Mouse (Mus musculus) kidney, embryonic 16.5 days (tissue): Measurements from ENCODE around the gene Grap. TPM values are rescaled to one million over a fixed set of nuclear protein-coding genes. Genes with fewer than 3 reads are reported as not detected.
"Not testable (repeated sequence)": the region's sequence is repeated elsewhere in the genome, so short reads cannot be mapped to it uniquely, and the experiment has no call there.

Source experiments
- ATAC-seq: fragments of 200-750 bp; cut with Nextera tagmentation; 2 replicates; pipeline ENCODE4 v1.8.0; 2017; ENCODE audit warnings: moderate TSS enrichment; ENCODE audit not compliant: low FRiP score, low TSS enrichment
- H3K27ac ChIP-seq: fragments of 300-500 bp; sonication (generic); 2 replicates; pipeline ENCODE4 v1.5.1; 2014; ENCODE audit warnings: low read length
- H3K27me3 ChIP-seq: fragments of 300-500 bp; sonication (generic); 2 replicates; pipeline ENCODE4 v1.6.1; 2014; ENCODE audit warnings: low read length, control low read depth, mixed read lengths; ENCODE audit not compliant: insufficient read depth
- H3K36me3 ChIP-seq: fragments of 300-500 bp; sonication (generic); 2 replicates; pipeline ENCODE4 v1.6.1; 2014; ENCODE audit warnings: low read length, control low read depth, mixed read lengths; ENCODE audit not compliant: insufficient read depth
- H3K4me1 ChIP-seq: fragments of 300-500 bp; sonication (generic); 2 replicates; pipeline ENCODE4 v1.6.1; 2014; ENCODE audit warnings: low read length, control low read depth, mixed read lengths; ENCODE audit not compliant: insufficient read depth
- H3K4me2 ChIP-seq: fragments of 300-500 bp; sonication (generic); replicated peaks from 2 replicates; pipeline ENCODE4 v1.6.1; 2014; ENCODE audit warnings: low read depth, low read length
- H3K4me3 ChIP-seq: fragments of 300-500 bp; sonication (generic); 2 replicates; pipeline ENCODE4 v1.5.1; 2014; ENCODE audit warnings: mild to moderate bottlenecking, low read length
- H3K9ac ChIP-seq: fragments of 300-500 bp; sonication (generic); replicated peaks from 2 replicates; pipeline ENCODE4 v1.6.1; 2014; ENCODE audit warnings: low read length
- H3K9me3 ChIP-seq: fragments of 300-500 bp; sonication (generic); 2 replicates; pipeline ENCODE4 v1.6.1; 2016; ENCODE audit warnings: low read length, control low read depth
- WGBS: fragments of 180-500 bp; shearing (Covaris S2); extraction: QIAGEN DNeasy Blood & Tissue Kit; methylation state at CpG from one replicate; pipeline ENCODE4 v1.1.7; 2014; 5-methylcytosine and 5-hydroxymethylcytosine counted together
- polyA plus RNA-seq: library from polyadenylated mRNA; unstranded; fragments of >200 nt; fragmentation: Nextera tagmentation; extraction: Ambion mirVana; gene quantifications from 2 replicates; pipeline ENCODE4 v1.2.1, GENCODE M21; 2015

Grap gene
- polyA plus RNA-seq, 1 experiment from 2014 or later, result 16.3 TPM

GRCm38 (mm10) chr11:61618571-61618970, 34.5 kb upstream of the Grap start:
- peaks cover 14% of the 10 kb centered on the region for H3K4me1 ChIP-seq
- no peak overlapping the region for H3K9ac ChIP-seq
- H3K4me3 ChIP-seq, result no peak overlapping the region
- ATAC-seq, result no peak
- WGBS, result 87% methylated on average over 8 of the region's 8 CpGs
- no peak overlapping the region for H3K27ac ChIP-seq
- H3K36me3 ChIP-seq, result no peaks in the 10 kb centered on the region
- no peaks in the 10 kb centered on the region for H3K27me3 ChIP-seq
- H3K9me3 ChIP-seq, result peaks cover 4% of the 10 kb centered on the region; the same call in 1 of the 2 replicates
- no peak overlapping the region for H3K4me2 ChIP-seq

GRCm38 (mm10) chr11:61619356-61619755, 33.7 kb upstream of the Grap start:
- Histone ChIP-seq H3K27ac (peak overlapping the region; percentile 5; the same call in 1 of the 2 replicates), H3K9me3 (peaks cover 4% of the 10 kb centered on the region; the same call in 1 of the 2 replicates), H3K36me3 (no peaks in the 10 kb centered on the region), H3K4me2 (peak overlapping the region; percentile 79), H3K4me1 (peaks cover 14% of the 10 kb centered on the region), H3K9ac (peak overlapping the region; percentile 63; the same call in 1 of the 2 replicates), H3K27me3 (no peaks in the 10 kb centered on the region), H3K4me3 (peak overlapping the region; percentile 49)
- WGBS, result 7% methylated on average over 6 of the region's 6 CpGs
- no peak for ATAC-seq

- peak; percentile 78 for ATAC-seq
- H3K4me2 ChIP-seq, result peak overlapping the region; percentile 79
- WGBS, result under 1% methylated on average over 17 of the region's 17 CpGs
- peaks cover 14% of the 10 kb centered on the region for H3K4me1 ChIP-seq
- H3K9ac ChIP-seq, result peak overlapping the region; percentile 63
- H3K36me3 ChIP-seq, result no peaks in the 10 kb centered on the region
- H3K27me3 ChIP-seq, result no peaks in the 10 kb centered on the region
- peaks cover 4% of the 10 kb centered on the region; the same call in 1 of the 2 replicates for H3K9me3 ChIP-seq
- H3K27ac ChIP-seq, result peak overlapping the region; percentile 66; the same call in 1 of the 2 replicates
- peak overlapping the region; percentile 49 for H3K4me3 ChIP-seq
Measured at GRCm38 (mm10) chr11:61619791-61620241, 33.2 kb upstream of the Grap start.

GRCm38 (mm10) chr11:61620254-61620670, 32.8 kb upstream of the Grap start:
- Histone ChIP-seq H3K27me3 (no peaks in the 10 kb centered on the region), H3K4me3 (peak overlapping the region; percentile 49), H3K36me3 (no peaks in the 10 kb centered on the region), H3K9me3 (peaks cover 4% of the 10 kb centered on the region; the same call in 1 of the 2 replicates), H3K27ac (peak overlapping the region; percentile 66; the same call in 1 of the 2 replicates), H3K4me2 (peak overlapping the region; percentile 79), H3K4me1 (peaks cover 11% of the 10 kb centered on the region), H3K9ac (peak overlapping the region; percentile 63)
- ATAC-seq, result peak; percentile 83
- under 1% methylated on average over 17 of the region's 17 CpGs for WGBS

DNA sequence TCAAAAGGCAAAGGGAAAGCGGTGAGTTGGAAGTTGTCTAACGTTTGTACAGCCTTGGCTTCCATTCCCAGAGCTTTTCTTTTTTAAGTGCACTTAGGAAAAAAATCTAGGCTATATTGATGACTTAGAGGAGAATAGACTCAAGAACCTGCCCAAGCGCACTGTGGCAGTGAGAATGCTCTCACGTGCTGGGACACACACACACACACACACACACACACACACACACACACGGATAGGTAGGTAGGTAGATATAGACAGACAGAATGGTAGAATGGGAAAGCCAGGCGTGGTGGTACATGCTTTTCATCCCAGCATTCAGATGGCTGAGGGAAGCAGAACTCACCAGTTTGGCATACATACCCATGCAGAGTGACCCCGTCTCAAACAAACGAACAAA, 32.3 kb upstream of the Grap start:
- peak overlapping the region; percentile 79 for H3K4me2 ChIP-seq
- H3K27me3 ChIP-seq, result no peaks in the 10 kb centered on the region
- peak overlapping the region; percentile 49 for H3K4me3 ChIP-seq
- H3K9ac ChIP-seq, result peak overlapping the region; percentile 63
- H3K27ac ChIP-seq, result no peak overlapping the region
- H3K9me3 ChIP-seq, result peaks cover 4% of the 10 kb centered on the region; the same call in 1 of the 2 replicates
- no peak for ATAC-seq
- peaks cover 6% of the 10 kb centered on the region for H3K4me1 ChIP-seq
- no peaks in the 10 kb centered on the region for H3K36me3 ChIP-seq
- WGBS, result 66% methylated on average over 8 of the region's 8 CpGs

GRCm38 (mm10) chr11:61625136-61625535, 27.9 kb upstream of the Grap start:
- no peaks in the 10 kb centered on the region for H3K36me3 ChIP-seq
- 81% methylated on average over 7 of the region's 7 CpGs for WGBS
- H3K4me1 ChIP-seq, result no peaks in the 10 kb centered on the region
- H3K27ac ChIP-seq, result no peak overlapping the region
- peaks cover 8% of the 10 kb centered on the region for H3K9me3 ChIP-seq
- no peak overlapping the region for H3K4me2 ChIP-seq
- no peaks in the 10 kb centered on the region for H3K27me3 ChIP-seq
- no peak overlapping the region for H3K9ac ChIP-seq
- no peak for ATAC-seq
- no peak overlapping the region for H3K4me3 ChIP-seq

DNA sequence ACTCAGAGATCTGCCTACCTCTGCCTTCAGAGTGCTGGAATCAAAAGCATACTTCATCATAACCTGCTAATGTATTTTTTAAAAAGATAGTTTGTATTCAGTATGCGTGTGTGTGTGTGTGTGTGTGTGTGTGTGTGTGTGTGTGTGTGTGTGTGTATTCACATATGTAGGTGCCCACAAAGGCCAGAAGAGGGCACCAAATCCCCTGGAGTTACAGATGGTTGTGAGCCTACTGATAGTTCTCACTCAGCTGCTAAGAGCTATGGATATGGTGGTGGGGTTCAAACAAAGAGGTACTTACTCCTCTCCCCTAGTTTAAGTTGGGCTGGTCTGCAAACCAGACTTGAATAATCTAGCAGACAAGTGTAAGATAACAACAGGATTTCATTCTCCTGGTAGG, 26.6 kb upstream of the Grap start:
- H3K4me2 ChIP-seq, result no peak overlapping the region
- H3K27me3 ChIP-seq, result no peaks in the 10 kb centered on the region
- H3K36me3 ChIP-seq, result no peaks in the 10 kb centered on the region
- H3K9me3 ChIP-seq, result peaks cover 9% of the 10 kb centered on the region
- WGBS, result 69% methylated on average over 1 of the region's 1 CpGs
- H3K4me1 ChIP-seq, result no peaks in the 10 kb centered on the region
- no peak for ATAC-seq
- H3K27ac ChIP-seq, result no peak overlapping the region
- H3K9ac ChIP-seq, result no peak overlapping the region
- H3K4me3 ChIP-seq, result no peak overlapping the region

DNA sequence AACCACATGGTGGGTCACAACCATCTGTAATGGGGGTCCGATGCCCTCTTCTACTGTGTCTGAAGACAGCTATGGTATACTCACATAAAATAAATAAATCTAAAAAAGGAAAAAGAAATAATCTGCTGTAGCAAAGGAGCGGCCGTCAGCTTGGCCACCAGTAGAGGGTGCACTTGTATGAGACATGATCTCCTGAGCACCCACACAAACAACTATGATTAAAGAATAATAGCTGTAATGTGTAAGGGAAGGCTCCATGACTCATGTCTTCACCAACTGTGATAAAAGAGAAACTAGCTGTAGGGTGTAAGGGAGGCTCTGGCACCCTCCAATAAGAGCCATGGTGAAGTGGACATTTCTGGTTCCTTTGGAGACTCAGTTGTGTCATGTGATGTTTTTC, 23.4 kb upstream of the Grap start:
- 52% methylated on average over 3 of the region's 3 CpGs for WGBS
- no peaks in the 10 kb centered on the region for H3K36me3 ChIP-seq
- H3K4me1 ChIP-seq, result no peaks in the 10 kb centered on the region
- no peak overlapping the region for H3K4me3 ChIP-seq
- no peak overlapping the region for H3K4me2 ChIP-seq
- H3K9ac ChIP-seq, result no peak overlapping the region
- peaks cover 5% of the 10 kb centered on the region; the same call in 1 of the 2 replicates for H3K9me3 ChIP-seq
- no peaks in the 10 kb centered on the region for H3K27me3 ChIP-seq
- no peak overlapping the region for H3K27ac ChIP-seq
- no peak for ATAC-seq

DNA sequence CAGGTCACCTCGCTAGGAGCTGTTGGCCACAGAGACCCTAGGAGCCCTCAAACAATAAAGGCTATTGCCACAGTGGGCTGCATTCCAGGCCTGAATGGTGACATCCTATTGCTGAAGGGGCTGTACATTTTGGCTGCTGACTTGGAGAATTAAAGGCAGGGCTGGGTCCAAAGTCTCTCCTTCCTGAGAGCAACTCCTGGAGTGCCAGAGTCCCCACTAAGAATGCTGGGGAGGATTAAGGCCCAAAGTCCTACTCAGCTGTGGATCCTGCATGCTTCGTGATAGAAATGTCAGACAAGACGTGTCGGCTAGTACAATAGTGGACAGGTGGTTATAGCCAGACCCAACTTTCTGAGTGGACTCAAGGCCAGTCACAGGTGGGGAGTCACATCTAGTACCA, 16.8 kb upstream of the Grap start:
- H3K9ac ChIP-seq, H3K27me3 ChIP-seq, H3K36me3 ChIP-seq, H3K4me1 ChIP-seq, H3K27ac ChIP-seq, ATAC-seq, H3K4me3 ChIP-seq, H3K9me3 ChIP-seq, H3K4me2 ChIP-seq: not testable (repeated sequence)
- 89% methylated on average over 3 of the region's 4 CpGs for WGBS

DNA sequence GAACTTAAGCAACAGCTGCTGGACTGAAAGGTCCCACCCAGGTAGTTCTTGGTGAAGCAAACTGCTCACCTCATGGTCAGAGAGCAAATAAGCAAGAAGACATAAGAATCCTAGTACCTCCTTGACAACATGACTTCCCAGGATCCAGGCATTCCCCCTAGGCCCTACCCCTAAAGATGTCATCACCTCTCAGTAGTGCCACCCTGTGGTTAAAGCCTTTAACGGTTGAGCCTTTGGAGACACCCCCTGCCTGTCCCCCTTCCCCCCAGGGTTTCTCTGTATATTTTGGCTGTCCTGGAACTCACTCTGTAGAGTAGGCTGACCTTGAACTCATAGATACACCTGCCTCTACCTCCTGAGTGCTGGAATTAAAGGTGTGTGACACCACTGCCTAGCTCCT, 15.7 kb upstream of the Grap start:
- ATAC-seq, result no peak
- Histone ChIP-seq H3K27me3 (no peaks in the 10 kb centered on the region), H3K9ac (no peak overlapping the region), H3K27ac (no peak overlapping the region), H3K4me3 (no peak overlapping the region), H3K4me2 (no peak overlapping the region), H3K4me1 (no peaks in the 10 kb centered on the region), H3K9me3 (no peaks in the 10 kb centered on the region), H3K36me3 (no peaks in the 10 kb centered on the region)
- WGBS, result 35% methylated on average over 1 of the region's 1 CpGs
